Mouse (Mus musculus): ENCODE measurements around the gene Crhbp. TPM values are rescaled to one million over a fixed set of nuclear protein-coding genes. Genes with fewer than 3 reads are reported as not detected.

Gene Crhbp
- polyA plus RNA-seq, 1 experiment = 3.1 TPM

GRCm38 (mm10) chr13:95426421-95426820 is 18.3 kb downstream of the Crhbp start:
- Histone ChIP-seq H3K4me1 (replicated peaks; ENCODE audit: control insufficient read depth, insufficient read depth, low read length) (no peaks in the 10 kb centered on the region), H3K36me3 (ENCODE audit: control insufficient read depth, insufficient read depth, low read length) (no peaks in the 10 kb centered on the region), H3K4me3 (ENCODE audit: control insufficient read depth, insufficient read depth, low read length) (no peak overlapping the region), H3K27me3 (ENCODE audit: control insufficient read depth, insufficient read depth, low read length) (no peaks in the 10 kb centered on the region), H3K27ac (ENCODE audit: control insufficient read depth, insufficient read depth, low read length) (no peak overlapping the region)
- DNase-seq = no peak
- TF ChIP-seq POLR2A (IDR thresholded peaks at IDR 0.05; ENCODE audit: control insufficient read depth, extremely low read depth, insufficient read depth, low read length, poor library complexity) = no peak
- TF ChIP-seq CTCF (IDR thresholded peaks at IDR 0.05; ENCODE audit: borderline replicate concordance, control insufficient read depth, extremely low read depth, insufficient read depth, low read length, poor library complexity) = no peak
- WGBS = 92% methylated on average over 6 of the region's 6 CpGs

GRCm38 (mm10) chr13:95425484-95425883 is 19.2 kb downstream of the Crhbp start:
- TF ChIP-seq POLR2A (IDR thresholded peaks at IDR 0.05; ENCODE audit: control insufficient read depth, extremely low read depth, insufficient read depth, low read length, poor library complexity) (no peak), CTCF (IDR thresholded peaks at IDR 0.05; ENCODE audit: borderline replicate concordance, control insufficient read depth, extremely low read depth, insufficient read depth, low read length, poor library complexity) (no peak)
- DNase-seq = no peak
- Histone ChIP-seq H3K27me3 (ENCODE audit: control insufficient read depth, insufficient read depth, low read length) (no peaks in the 10 kb centered on the region), H3K4me1 (replicated peaks; ENCODE audit: control insufficient read depth, insufficient read depth, low read length) (no peaks in the 10 kb centered on the region), H3K4me3 (ENCODE audit: control insufficient read depth, insufficient read depth, low read length) (no peak overlapping the region), H3K27ac (ENCODE audit: control insufficient read depth, insufficient read depth, low read length) (no peak overlapping the region), H3K36me3 (ENCODE audit: control insufficient read depth, insufficient read depth, low read length) (no peaks in the 10 kb centered on the region)
- 85% methylated on average over 6 of the region's 6 CpGs for WGBS

- Histone ChIP-seq H3K27ac (ENCODE audit: control insufficient read depth, insufficient read depth, low read length) (no peak overlapping the region), H3K36me3 (ENCODE audit: control insufficient read depth, insufficient read depth, low read length) (no peaks in the 10 kb centered on the region), H3K4me3 (ENCODE audit: control insufficient read depth, insufficient read depth, low read length) (no peak overlapping the region), H3K4me1 (replicated peaks; ENCODE audit: control insufficient read depth, insufficient read depth, low read length) (no peaks in the 10 kb centered on the region), H3K27me3 (ENCODE audit: control insufficient read depth, insufficient read depth, low read length) (no peaks in the 10 kb centered on the region)
- TF ChIP-seq POLR2A (IDR thresholded peaks at IDR 0.05; ENCODE audit: control insufficient read depth, extremely low read depth, insufficient read depth, low read length, poor library complexity) (no peak), CTCF (IDR thresholded peaks at IDR 0.05; ENCODE audit: borderline replicate concordance, control insufficient read depth, extremely low read depth, insufficient read depth, low read length, poor library complexity) (no peak)
- DNase-seq = no peak
- 87% methylated on average over 7 of the region's 7 CpGs for WGBS
Measured at GRCm38 (mm10) chr13:95424932-95425331, 19.8 kb downstream of the Crhbp start.

GRCm38 (mm10) chr13:95419204-95419749 is 25.4 kb downstream of the Crhbp start:
- DNase-seq = no peak
- Histone ChIP-seq H3K4me1 (replicated peaks; ENCODE audit: control insufficient read depth, insufficient read depth, low read length) (no peaks in the 10 kb centered on the region), H3K4me3 (ENCODE audit: control insufficient read depth, insufficient read depth, low read length) (no peak overlapping the region), H3K27me3 (ENCODE audit: control insufficient read depth, insufficient read depth, low read length) (no peaks in the 10 kb centered on the region), H3K27ac (ENCODE audit: control insufficient read depth, insufficient read depth, low read length) (no peak overlapping the region), H3K36me3 (ENCODE audit: control insufficient read depth, insufficient read depth, low read length) (no peaks in the 10 kb centered on the region)
- WGBS = 56% methylated on average over 8 of the region's 8 CpGs
- TF ChIP-seq CTCF (IDR thresholded peaks at IDR 0.05; ENCODE audit: borderline replicate concordance, control insufficient read depth, extremely low read depth, insufficient read depth, low read length, poor library complexity) (no peak), POLR2A (IDR thresholded peaks at IDR 0.05; ENCODE audit: control insufficient read depth, extremely low read depth, insufficient read depth, low read length, poor library complexity) (no peak)

- no peak overlapping the region for H3K27ac ChIP-seq (ENCODE audit: control insufficient read depth, insufficient read depth, low read length)
- WGBS = 62% methylated on average over 6 of the region's 6 CpGs
- no peaks in the 10 kb centered on the region for H3K4me1 ChIP-seq (replicated peaks; ENCODE audit: control insufficient read depth, insufficient read depth, low read length)
- no peaks in the 10 kb centered on the region for H3K27me3 ChIP-seq (ENCODE audit: control insufficient read depth, insufficient read depth, low read length)
- no peak overlapping the region for H3K4me3 ChIP-seq (ENCODE audit: control insufficient read depth, insufficient read depth, low read length)
- DNase-seq = no peak
- TF ChIP-seq POLR2A (IDR thresholded peaks at IDR 0.05; ENCODE audit: control insufficient read depth, extremely low read depth, insufficient read depth, low read length, poor library complexity) (no peak), CTCF (IDR thresholded peaks at IDR 0.05; ENCODE audit: borderline replicate concordance, control insufficient read depth, extremely low read depth, insufficient read depth, low read length, poor library complexity) (no peak)
- H3K36me3 ChIP-seq (ENCODE audit: control insufficient read depth, insufficient read depth, low read length) = no peaks in the 10 kb centered on the region
Measured at GRCm38 (mm10) chr13:95418575-95419203, 26.0 kb downstream of the Crhbp start.

GRCm38 (mm10) chr13:95412257-95412656 is 32.5 kb downstream of the Crhbp start:
- DNase-seq = no peak
- Histone ChIP-seq H3K36me3 (ENCODE audit: control insufficient read depth, insufficient read depth, low read length) (no peaks in the 10 kb centered on the region), H3K27ac (ENCODE audit: control insufficient read depth, insufficient read depth, low read length) (no peak overlapping the region), H3K4me1 (replicated peaks; ENCODE audit: control insufficient read depth, insufficient read depth, low read length) (no peaks in the 10 kb centered on the region), H3K4me3 (ENCODE audit: control insufficient read depth, insufficient read depth, low read length) (no peak overlapping the region), H3K27me3 (ENCODE audit: control insufficient read depth, insufficient read depth, low read length) (no peaks in the 10 kb centered on the region)
- no peak for TF ChIP-seq POLR2A (IDR thresholded peaks at IDR 0.05; ENCODE audit: control insufficient read depth, extremely low read depth, insufficient read depth, low read length, poor library complexity)
- TF ChIP-seq CTCF (IDR thresholded peaks at IDR 0.05; ENCODE audit: borderline replicate concordance, control insufficient read depth, extremely low read depth, insufficient read depth, low read length, poor library complexity) = no peak
- 43% methylated on average over 2 of the region's 2 CpGs for WGBS
